Mouse (Mus musculus): Measurements from ENCODE around the gene Cacng1. TPM values are rescaled to one million over a fixed set of nuclear protein-coding genes. Genes with fewer than 3 reads are reported as not detected.

The Cacng1 gene
- polyA plus RNA-seq, 1 experiment from 2014 or later, result not detected

Other genes starting within 250 kb of the Cacng1 start
- gene Pitpnc1, start 245.8 kb downstream of the Cacng1 start, polyA plus RNA-seq (2014; fragmentation: Nextera tagmentation; extraction: Ambion mirVana), result 9.7 and 10.9 TPM in 2 replicates
- 178 and 179 TPM in 2 replicates for gene Psmd12, start 237.0 kb downstream of the Cacng1 start, polyA plus RNA-seq (2014; fragmentation: Nextera tagmentation; extraction: Ambion mirVana)
- gene Helz, start 168.6 kb downstream of the Cacng1 start, polyA plus RNA-seq (2014; fragmentation: Nextera tagmentation; extraction: Ambion mirVana), result 18.1 and 20.1 TPM in 2 replicates
- gene Cacng4, start 78.0 kb upstream of the Cacng1 start, polyA plus RNA-seq (2014; fragmentation: Nextera tagmentation; extraction: Ambion mirVana), result 0.84 and 0.99 TPM in 2 replicates
- gene Cacng5, start 198.5 kb upstream of the Cacng1 start, polyA plus RNA-seq (2014; fragmentation: Nextera tagmentation; extraction: Ambion mirVana), result not detected in 2 replicates